Comparison of ENCODE assay signal across 20 mouse cellular contexts in the genomic region with DNA sequence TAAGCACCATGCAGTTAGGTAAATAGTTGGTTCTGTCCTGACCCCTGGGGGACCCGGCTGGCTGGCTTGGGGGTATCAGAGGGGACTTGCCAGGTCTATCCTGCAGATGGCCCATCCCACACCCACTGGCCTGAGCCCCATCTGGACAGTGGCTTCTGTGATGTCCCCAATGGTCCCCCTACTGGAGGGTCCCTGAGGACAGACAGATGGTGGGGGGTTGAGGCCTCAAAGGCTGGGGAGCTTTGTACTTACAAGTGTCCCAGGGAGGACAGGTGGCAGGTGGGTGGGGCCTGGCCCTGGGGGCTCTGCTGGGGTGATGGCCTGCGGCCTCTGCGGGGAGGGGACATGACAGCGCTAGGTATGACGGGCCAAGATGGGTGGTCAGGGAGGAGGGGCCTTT. TPM values are rescaled to one million over a fixed set of nuclear protein-coding genes. Genes with fewer than 3 reads are reported as not detected.
DNase-seq lines count a peak whose midpoint lies in the region; ATAC-seq lines count a peak whose summit lies in the region.
"Had no signal": no experiment of that assay in that cellular context is flagged by ENCODE, and none has a peak within 500 bp of the region (broad histone marks: within the 10 kb centered on the region; RNA-seq: fewer than 3 reads in every experiment).

No protein-coding gene starts in this region.

- H3K4me3 ChIP-seq in hindbrain, embryonic 14.5 days (replicated peaks; ENCODE audit: low read length), result no peak overlapping the region
- no peak overlapping the region for H3K4me3 ChIP-seq in hindbrain, embryonic 11.5 days (ENCODE audit: low read depth, low read length)
- H3K4me3 ChIP-seq in neural tube, embryonic 13.5 days, result no peak overlapping the region
- H3K4me3 ChIP-seq in neural tube, embryonic 15.5 days (replicated peaks), result no peak overlapping the region
- H3K4me3 ChIP-seq: embryonic facial prominence, embryonic 13.5 days; layer of hippocampus, adult 2 months; limb, embryonic 13.5 days; liver, embryonic 15.5 days; megakaryocyte, embryonic 14.5 days had no signal

- ATAC-seq in cerebellum, adult (ENCODE audit: insufficient number of reproducible peaks, low FRiP score, low TSS enrichment), result no peak
- no peak for ATAC-seq in hindbrain, embryonic 14.5 days (ENCODE audit: low FRiP score)
- no peak for ATAC-seq in hindbrain, embryonic 11.5 days (ENCODE audit: low FRiP score)
- ATAC-seq in neural tube, embryonic 13.5 days (ENCODE audit: low read depth), result no peak
- no peak for ATAC-seq in neural tube, embryonic 15.5 days (ENCODE audit: low FRiP score)

- 0 out of 2 replicates have a peak overlapping the region, but pooled peaks have one; percentile 27 for H3K4me2 ChIP-seq in hindbrain, embryonic 14.5 days (replicated peaks)
- no peak overlapping the region for H3K4me2 ChIP-seq in hindbrain, embryonic 11.5 days (replicated peaks; ENCODE audit: low read depth, low read length)
- H3K4me2 ChIP-seq in neural tube, embryonic 13.5 days, result 0 out of 2 replicates have a peak overlapping the region, but pooled peaks have one; percentile 33
- H3K4me2 ChIP-seq in neural tube, embryonic 15.5 days, result no peak overlapping the region
- H3K4me2 ChIP-seq: embryonic facial prominence, embryonic 13.5 days; liver, embryonic 15.5 days had no signal

- no peaks in the 10 kb centered on the region for H3K9me3 ChIP-seq in hindbrain, embryonic 14.5 days (ENCODE audit: control insufficient read depth, low read length)
- H3K9me3 ChIP-seq in hindbrain, embryonic 11.5 days (ENCODE audit: control insufficient read depth, low read length), result no peaks in the 10 kb centered on the region
- no peaks in the 10 kb centered on the region for H3K9me3 ChIP-seq in neural tube, embryonic 13.5 days
- no peaks in the 10 kb centered on the region for H3K9me3 ChIP-seq in neural tube, embryonic 15.5 days (replicated peaks)
- H3K9me3 ChIP-seq: embryonic facial prominence, embryonic 13.5 days; limb, embryonic 13.5 days; liver, embryonic 15.5 days; megakaryocyte, embryonic 14.5 days had no signal

- DNase-seq in cerebellum, adult 9-11 months, result peak; percentile 79
- DNase-seq in hindbrain, embryonic 14.5 days (ENCODE audit: low spot score), result no peak
- DNase-seq in hindbrain, embryonic 11.5 days (ENCODE audit: low spot score), result no peak
- DNase-seq in right cerebral cortex, postnatal 10 days (ENCODE audit: low spot score in 2 of 2), result no peak
- DNase-seq: adrenal gland, adult 2 months; kidney, adult 18-20 months; kidney, postnatal 10 days; lung, postnatal 10 days; right cerebral cortex, postnatal 14 days; thymus, postnatal 25 days had no signal

- no peak overlapping the region for H3K27ac ChIP-seq in hindbrain, embryonic 14.5 days
- H3K27ac ChIP-seq in hindbrain, embryonic 11.5 days (ENCODE audit: low read depth, low read length), result no peak overlapping the region
- H3K27ac ChIP-seq in neural tube, embryonic 13.5 days (replicated peaks), result no peak overlapping the region
- no peak overlapping the region for H3K27ac ChIP-seq in neural tube, embryonic 15.5 days (replicated peaks)
- H3K27ac ChIP-seq: embryonic facial prominence, embryonic 13.5 days; layer of hippocampus, adult 2 months; limb, embryonic 13.5 days; liver, embryonic 15.5 days; stomach, postnatal 0 days had no signal

- peaks cover 29% of the 10 kb centered on the region for H3K4me1 ChIP-seq in hindbrain, embryonic 14.5 days (replicated peaks; ENCODE audit: control insufficient read depth, insufficient read depth, low read length)
- H3K4me1 ChIP-seq in hindbrain, embryonic 11.5 days (replicated peaks; ENCODE audit: control insufficient read depth, insufficient read depth, low read length), result peaks cover 26% of the 10 kb centered on the region
- peaks cover 70% of the 10 kb centered on the region for H3K4me1 ChIP-seq in neural tube, embryonic 13.5 days (replicated peaks)
- peaks cover 53% of the 10 kb centered on the region for H3K4me1 ChIP-seq in neural tube, embryonic 15.5 days

- no peaks in the 10 kb centered on the region for H3K27me3 ChIP-seq in hindbrain, embryonic 14.5 days (ENCODE audit: control insufficient read depth, insufficient read depth, low read length)
- peaks cover 8% of the 10 kb centered on the region; the same call in 1 of the 2 replicates for H3K27me3 ChIP-seq in hindbrain, embryonic 11.5 days (ENCODE audit: control insufficient read depth, insufficient read depth, low read length)
- 0 out of 2 replicates have a peak, but pooled peaks cover 3% of the 10 kb centered on the region for H3K27me3 ChIP-seq in neural tube, embryonic 13.5 days
- H3K27me3 ChIP-seq in neural tube, embryonic 15.5 days (replicated peaks), result no peaks in the 10 kb centered on the region
- H3K27me3 ChIP-seq: CH12.LX; embryonic facial prominence, embryonic 13.5 days; limb, embryonic 13.5 days had no signal

- WGBS in hindbrain, embryonic 14.5 days, result 64% methylated on average over 5 of the region's 5 CpGs
- WGBS in hindbrain, embryonic 11.5 days, result 50% methylated on average over 5 of the region's 5 CpGs
- WGBS in neural tube, embryonic 13.5 days, result 51% methylated on average over 5 of the region's 5 CpGs
- WGBS in neural tube, embryonic 15.5 days, result 69% methylated on average over 5 of the region's 5 CpGs

- peaks cover 51% of the 10 kb centered on the region for H3K36me3 ChIP-seq in hindbrain, embryonic 14.5 days (replicated peaks; ENCODE audit: control insufficient read depth, insufficient read depth)
- no peaks in the 10 kb centered on the region for H3K36me3 ChIP-seq in hindbrain, embryonic 11.5 days (ENCODE audit: control insufficient read depth, insufficient read depth, low read length)
- peaks cover 31% of the 10 kb centered on the region for H3K36me3 ChIP-seq in neural tube, embryonic 13.5 days
- H3K36me3 ChIP-seq in neural tube, embryonic 15.5 days, result peaks cover 26% of the 10 kb centered on the region

- H3K9ac ChIP-seq in hindbrain, embryonic 14.5 days, result no peak overlapping the region
- no peak overlapping the region for H3K9ac ChIP-seq in hindbrain, embryonic 11.5 days (ENCODE audit: low read depth, low read length)
- H3K9ac ChIP-seq in neural tube, embryonic 13.5 days, result 0 out of 2 replicates have a peak overlapping the region, but pooled peaks have one; percentile 50
- no peak overlapping the region for H3K9ac ChIP-seq in neural tube, embryonic 15.5 days (replicated peaks)
- H3K9ac ChIP-seq: embryonic facial prominence, embryonic 13.5 days; liver, embryonic 15.5 days had no signal

RNA-seq across cellular contexts. Expression of a gene that starts 6.4 kb away (rescaled TPM):
- 0.84 and 1.3 TPM in 2 replicates for polyA plus RNA-seq in hindbrain, embryonic 14.5 days (2014; fragmentation: Nextera tagmentation; extraction: Ambion mirVana)
- polyA plus RNA-seq in hindbrain, embryonic 11.5 days (2014; fragmentation: Nextera tagmentation; extraction: Ambion mirVana), result 2.7 and 4.1 TPM in 2 replicates
- polyA plus RNA-seq in neural tube, embryonic 13.5 days (2015; fragmentation: Nextera tagmentation; extraction: Ambion mirVana), result 1.8 and 3.1 TPM in 2 replicates
- polyA plus RNA-seq in neural tube, embryonic 15.5 days (2015; fragmentation: Nextera tagmentation; extraction: Ambion mirVana), result 2.5 and 9.3 TPM in 2 replicates

RNA-seq across cellular contexts. Expression of a gene that starts 10.5 kb away (rescaled TPM):
- polyA plus RNA-seq in hindbrain, embryonic 14.5 days (2014; fragmentation: Nextera tagmentation; extraction: Ambion mirVana), result 1.9 and 2.2 TPM in 2 replicates
- 0.49 and 1.0 TPM in 2 replicates for polyA plus RNA-seq in hindbrain, embryonic 11.5 days (2014; fragmentation: Nextera tagmentation; extraction: Ambion mirVana)
- 1.3 and 2.5 TPM in 2 replicates for polyA plus RNA-seq in neural tube, embryonic 13.5 days (2015; fragmentation: Nextera tagmentation; extraction: Ambion mirVana)
- 3.4 and 3.6 TPM in 2 replicates for polyA plus RNA-seq in neural tube, embryonic 15.5 days (2015; fragmentation: Nextera tagmentation; extraction: Ambion mirVana)
- polyA plus RNA-seq: liver, embryonic 15.5 days had no signal

RNA-seq across cellular contexts. Expression of a gene that starts 15.0 kb away (rescaled TPM):
- 5.5 and 5.7 TPM in 2 replicates for polyA plus RNA-seq in hindbrain, embryonic 14.5 days (2014; fragmentation: Nextera tagmentation; extraction: Ambion mirVana)
- polyA plus RNA-seq in hindbrain, embryonic 11.5 days (2014; fragmentation: Nextera tagmentation; extraction: Ambion mirVana), result 2.2 and 3.2 TPM in 2 replicates
- polyA plus RNA-seq in neural tube, embryonic 13.5 days (2015; fragmentation: Nextera tagmentation; extraction: Ambion mirVana), result 5.2 and 8.2 TPM in 2 replicates
- polyA plus RNA-seq in neural tube, embryonic 15.5 days (2015; fragmentation: Nextera tagmentation; extraction: Ambion mirVana), result 5.7 and 7.2 TPM in 2 replicates

RNA-seq across cellular contexts. Expression of a gene that starts 15.1 kb away (rescaled TPM):
- 68.9 TPM in 2 replicates for polyA plus RNA-seq in hindbrain, embryonic 14.5 days (2014; fragmentation: Nextera tagmentation; extraction: Ambion mirVana)
- 44.8 and 52.6 TPM in 2 replicates for polyA plus RNA-seq in hindbrain, embryonic 11.5 days (2014; fragmentation: Nextera tagmentation; extraction: Ambion mirVana)
- polyA plus RNA-seq in neural tube, embryonic 13.5 days (2015; fragmentation: Nextera tagmentation; extraction: Ambion mirVana), result 72.2 and 75.2 TPM in 2 replicates
- polyA plus RNA-seq in neural tube, embryonic 15.5 days (2015; fragmentation: Nextera tagmentation; extraction: Ambion mirVana), result 101 TPM in 2 replicates

RNA-seq across cellular contexts. Expression of a gene that starts 21.0 kb away (rescaled TPM):
- 119 and 125 TPM in 2 replicates for polyA plus RNA-seq in hindbrain, embryonic 14.5 days (2014; fragmentation: Nextera tagmentation; extraction: Ambion mirVana)
- polyA plus RNA-seq in hindbrain, embryonic 11.5 days (2014; fragmentation: Nextera tagmentation; extraction: Ambion mirVana), result 83.0 and 92.1 TPM in 2 replicates
- 105 and 112 TPM in 2 replicates for polyA plus RNA-seq in neural tube, embryonic 13.5 days (2015; fragmentation: Nextera tagmentation; extraction: Ambion mirVana)
- 132 and 146 TPM in 2 replicates for polyA plus RNA-seq in neural tube, embryonic 15.5 days (2015; fragmentation: Nextera tagmentation; extraction: Ambion mirVana)

Comparison
In these comparisons a context has a peak if more than half of its experiments do, and no peak if none do; other contexts are left out.
1. H3K4me2 ChIP-seq: peak in hindbrain, embryonic 14.5 days (single experiment) and neural tube, embryonic 13.5 days (single experiment); none in hindbrain, embryonic 11.5 days (single experiment) and neural tube, embryonic 15.5 days (single experiment).